Mouse (Mus musculus): Measurements from ENCODE around the gene Zfp629. TPM values are rescaled to one million over a fixed set of nuclear protein-coding genes. Genes with fewer than 3 reads are reported as not detected.
A peak's percentile ranks its signal among the peaks of the same experiment; 100 is the strongest.

The Zfp629 gene
- polyA plus RNA-seq, 1 experiment from 2014 or later, result 3.8 TPM

DNA sequence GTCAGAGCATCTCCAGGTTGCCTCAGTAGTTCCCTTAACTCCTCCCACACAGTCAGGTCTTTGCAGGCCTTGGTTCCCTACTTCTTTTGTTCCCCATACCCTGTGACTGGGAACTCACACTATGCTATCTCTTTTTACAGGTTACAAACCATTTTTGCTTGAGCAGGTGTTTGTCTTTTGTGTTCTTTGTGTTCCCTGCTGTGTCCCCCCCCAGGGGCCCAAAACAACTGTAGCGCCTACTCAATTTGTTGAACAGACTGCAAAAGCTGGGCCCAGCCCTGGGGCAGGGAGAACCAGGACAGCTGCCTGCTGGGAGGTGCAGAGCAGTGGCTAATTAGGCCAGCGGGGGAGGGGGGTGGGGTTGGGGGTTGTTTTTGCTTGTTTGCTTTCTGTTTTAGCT is 2.4 kb upstream of the Zfp629 start:
- no peaks in the 10 kb centered on the region for H3K4me1 ChIP-seq (replicated peaks; ENCODE audit: control insufficient read depth, insufficient read depth, low read length)
- ATAC-seq, result no peak
- no peak overlapping the region for H3K27ac ChIP-seq (ENCODE audit: low read depth, low read length)
- WGBS, result 74% methylated on average over 2 of the region's 2 CpGs
- TF ChIP-seq CTCF (IDR thresholded peaks at IDR 0.05; ENCODE audit: low read depth), result no peak
- no peaks in the 10 kb centered on the region for H3K36me3 ChIP-seq (ENCODE audit: control insufficient read depth, insufficient read depth)
- H3K27me3 ChIP-seq (replicated peaks; ENCODE audit: control insufficient read depth, insufficient read depth, low read length), result no peaks in the 10 kb centered on the region
- no peak overlapping the region for H3K9ac ChIP-seq (ENCODE audit: low read depth, low read length)
- H3K9me3 ChIP-seq (ENCODE audit: control insufficient read depth), result no peaks in the 10 kb centered on the region
- no peak overlapping the region for H3K4me2 ChIP-seq (replicated peaks; ENCODE audit: low read depth)
- no peak overlapping the region for H3K4me3 ChIP-seq (ENCODE audit: low read depth, low read length)

- ATAC-seq, result no peak
- H3K9me3 ChIP-seq (ENCODE audit: control insufficient read depth), result no peaks in the 10 kb centered on the region
- 65% methylated on average over 1 of the region's 1 CpGs for WGBS
Observed at GRCm38 (mm10) chr7:127616881-127617280, 1.3 kb upstream of the Zfp629 start.

DNA sequence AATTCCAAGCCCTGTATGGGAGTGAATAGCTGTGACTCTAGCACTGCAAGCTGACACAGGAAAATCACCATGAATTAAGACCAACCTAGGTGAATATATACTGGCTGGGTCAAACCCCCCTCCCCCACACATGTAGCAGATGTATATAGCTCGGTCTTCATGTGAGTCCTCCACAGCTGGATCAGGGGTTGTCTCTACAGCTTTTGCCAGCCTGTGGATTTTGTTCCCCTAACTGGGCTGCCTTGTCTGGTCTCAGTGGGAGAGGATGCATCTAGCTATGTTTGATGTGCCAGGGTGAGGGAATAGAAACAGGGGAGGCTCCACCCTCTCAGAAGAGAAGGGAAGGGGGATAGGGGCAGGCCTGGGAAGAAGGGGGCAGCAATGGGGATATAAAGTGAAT is 739 bp upstream of the Zfp629 start:
- Histone ChIP-seq H3K4me1 (replicated peaks; ENCODE audit: control insufficient read depth, insufficient read depth, low read length) (no peaks in the 10 kb centered on the region), H3K36me3 (ENCODE audit: control insufficient read depth, insufficient read depth) (peaks cover 12% of the 10 kb centered on the region), H3K4me3 (ENCODE audit: low read depth, low read length) (no peak overlapping the region), H3K9me3 (ENCODE audit: control insufficient read depth) (no peaks in the 10 kb centered on the region), H3K27ac (ENCODE audit: low read depth, low read length) (no peak overlapping the region), H3K9ac (ENCODE audit: low read depth, low read length) (no peak overlapping the region), H3K27me3 (replicated peaks; ENCODE audit: control insufficient read depth, insufficient read depth, low read length) (no peaks in the 10 kb centered on the region), H3K4me2 (replicated peaks; ENCODE audit: low read depth) (no peak overlapping the region)
- ATAC-seq, result 0 out of 2 replicates have a peak, but pooled peaks have one; percentile 1
- no peak for TF ChIP-seq CTCF (IDR thresholded peaks at IDR 0.05; ENCODE audit: low read depth)
- 50% methylated on average over 1 of the region's 1 CpGs for WGBS

More at GRCm38 (mm10) chr7:127616881-127617280, 1.3 kb upstream of the Zfp629 start:
- Histone ChIP-seq H3K27ac (ENCODE audit: low read depth, low read length) (no peak overlapping the region), H3K27me3 (replicated peaks; ENCODE audit: control insufficient read depth, insufficient read depth, low read length) (no peaks in the 10 kb centered on the region), H3K36me3 (ENCODE audit: control insufficient read depth, insufficient read depth) (peaks cover 6% of the 10 kb centered on the region), H3K4me3 (ENCODE audit: low read depth, low read length) (no peak overlapping the region), H3K9ac (ENCODE audit: low read depth, low read length) (no peak overlapping the region), H3K4me2 (replicated peaks; ENCODE audit: low read depth) (no peak overlapping the region), H3K4me1 (replicated peaks; ENCODE audit: control insufficient read depth, insufficient read depth, low read length) (no peaks in the 10 kb centered on the region)
- TF ChIP-seq CTCF (IDR thresholded peaks at IDR 0.05; ENCODE audit: low read depth), result no peak

DNA sequence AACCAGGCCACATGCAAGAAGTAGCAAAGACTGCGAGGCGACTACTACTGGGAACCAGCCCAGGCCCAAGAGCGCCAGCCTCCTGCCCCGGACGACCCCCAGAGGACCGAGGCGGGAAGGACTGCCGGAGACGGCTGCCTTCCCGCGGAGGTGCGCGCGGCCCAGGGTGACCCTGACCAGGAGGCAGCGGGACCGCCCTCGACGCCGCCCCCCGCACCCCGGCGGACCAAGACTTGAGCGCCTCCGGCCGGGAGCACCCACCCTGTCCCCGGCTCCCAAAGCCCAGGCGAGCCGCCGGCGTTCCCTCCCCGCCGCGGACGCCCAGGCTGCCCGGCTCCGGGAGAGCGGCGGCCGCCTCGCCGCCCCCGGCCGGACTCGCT is 1.1 kb downstream of the Zfp629 start:
- H3K4me1 ChIP-seq (replicated peaks; ENCODE audit: control insufficient read depth, insufficient read depth, low read length), result no peaks in the 10 kb centered on the region
- H3K9me3 ChIP-seq (ENCODE audit: control insufficient read depth), result no peaks in the 10 kb centered on the region
- H3K4me3 ChIP-seq (ENCODE audit: low read depth, low read length), result peak overlapping the region; percentile 99
- TF ChIP-seq CTCF (IDR thresholded peaks at IDR 0.05; ENCODE audit: low read depth), result no peak
- WGBS, result under 1% methylated on average over 30 of the region's 44 CpGs
- H3K4me2 ChIP-seq (replicated peaks; ENCODE audit: low read depth), result peak overlapping the region; percentile 90
- peak overlapping the region; percentile 94 for H3K9ac ChIP-seq (ENCODE audit: low read depth, low read length)
- peak overlapping the region; percentile 85 for H3K27ac ChIP-seq (ENCODE audit: low read depth, low read length)
- ATAC-seq, result peak; percentile 57
- no peaks in the 10 kb centered on the region for H3K27me3 ChIP-seq (replicated peaks; ENCODE audit: control insufficient read depth, insufficient read depth, low read length)
- peaks cover 28% of the 10 kb centered on the region for H3K36me3 ChIP-seq (ENCODE audit: control insufficient read depth, insufficient read depth)

DNA sequence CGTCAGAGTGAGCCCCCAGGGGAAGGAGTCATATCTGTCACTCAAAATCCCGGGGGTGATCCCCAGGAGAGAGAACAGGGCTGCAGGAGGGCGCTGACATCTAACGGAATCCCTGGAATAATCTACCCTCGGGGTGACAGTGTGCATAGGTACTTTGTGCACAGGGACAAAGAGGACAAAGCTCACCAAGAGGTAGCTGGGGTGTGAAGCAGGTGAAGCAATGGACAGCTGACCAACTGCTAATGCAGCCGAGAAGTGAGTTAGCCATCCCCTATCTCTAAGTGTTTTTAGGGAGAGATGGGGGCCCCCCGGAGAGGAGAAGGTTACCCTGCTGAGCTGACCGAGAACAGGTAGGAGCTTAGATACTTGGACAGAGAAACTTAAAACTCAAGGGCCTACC is 1.5 kb downstream of the Zfp629 start:
- H3K36me3 ChIP-seq (ENCODE audit: control insufficient read depth, insufficient read depth), result peaks cover 32% of the 10 kb centered on the region
- peak overlapping the region; percentile 99 for H3K4me3 ChIP-seq (ENCODE audit: low read depth, low read length)
- TF ChIP-seq CTCF (IDR thresholded peaks at IDR 0.05; ENCODE audit: low read depth), result no peak
- WGBS, result 18% methylated on average over 8 of the region's 8 CpGs
- no peaks in the 10 kb centered on the region for H3K4me1 ChIP-seq (replicated peaks; ENCODE audit: control insufficient read depth, insufficient read depth, low read length)
- H3K27me3 ChIP-seq (replicated peaks; ENCODE audit: control insufficient read depth, insufficient read depth, low read length), result no peaks in the 10 kb centered on the region
- H3K9me3 ChIP-seq (ENCODE audit: control insufficient read depth), result no peaks in the 10 kb centered on the region
- H3K4me2 ChIP-seq (replicated peaks; ENCODE audit: low read depth), result peak overlapping the region; percentile 90
- peak; percentile 15; the same call in 1 of the 2 replicates for ATAC-seq
- peak overlapping the region; percentile 85; the same call in 1 of the 2 replicates for H3K27ac ChIP-seq (ENCODE audit: low read depth, low read length)
- peak overlapping the region; percentile 94 for H3K9ac ChIP-seq (ENCODE audit: low read depth, low read length)

GRCm38 (mm10) chr7:127613501-127613900 is 2.1 kb downstream of the Zfp629 start:
- WGBS, result 84% methylated on average over 8 of the region's 8 CpGs
- no peak overlapping the region for H3K27ac ChIP-seq (ENCODE audit: low read depth, low read length)
- ATAC-seq, result no peak

DNA sequence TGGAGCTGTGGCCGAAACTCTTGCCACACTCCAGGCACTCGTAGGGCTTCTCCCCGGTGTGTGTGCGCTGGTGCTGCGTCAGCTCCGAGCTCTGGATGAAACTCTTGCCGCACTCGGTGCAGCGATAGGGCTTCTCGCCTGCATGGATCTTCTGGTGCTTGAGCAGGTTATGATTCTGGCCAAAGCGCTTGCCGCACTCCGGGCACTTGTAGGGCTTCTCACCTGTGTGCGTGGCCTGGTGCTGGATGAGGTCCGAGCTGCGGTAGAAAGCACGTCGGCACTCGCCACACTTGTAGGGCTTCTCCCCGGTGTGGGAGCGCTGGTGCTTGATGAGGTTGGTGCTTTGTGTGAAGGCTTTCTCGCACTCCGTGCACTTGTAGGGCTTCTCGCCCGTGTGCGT is 4.0 kb downstream of the Zfp629 start:
- no peak for TF ChIP-seq CTCF (IDR thresholded peaks at IDR 0.05; ENCODE audit: low read depth)
- H3K4me3 ChIP-seq (ENCODE audit: low read depth, low read length), result no peak overlapping the region
- H3K4me2 ChIP-seq (replicated peaks; ENCODE audit: low read depth), result no peak overlapping the region
- H3K9me3 ChIP-seq (ENCODE audit: control insufficient read depth), result no peaks in the 10 kb centered on the region
- H3K27ac ChIP-seq (ENCODE audit: low read depth, low read length), result peak overlapping the region; percentile 15; the same call in 1 of the 2 replicates
- WGBS, result 97% methylated on average over 26 of the region's 26 CpGs
- no peak overlapping the region for H3K9ac ChIP-seq (ENCODE audit: low read depth, low read length)
- H3K36me3 ChIP-seq (ENCODE audit: control insufficient read depth, insufficient read depth), result peaks cover 44% of the 10 kb centered on the region
- H3K4me1 ChIP-seq (replicated peaks; ENCODE audit: control insufficient read depth, insufficient read depth, low read length), result no peaks in the 10 kb centered on the region
- ATAC-seq, result no peak
- no peaks in the 10 kb centered on the region for H3K27me3 ChIP-seq (replicated peaks; ENCODE audit: control insufficient read depth, insufficient read depth, low read length)

More at GRCm38 (mm10) chr7:127613501-127613900, 2.1 kb downstream of the Zfp629 start:
- peaks cover 36% of the 10 kb centered on the region for H3K36me3 ChIP-seq (ENCODE audit: control insufficient read depth, insufficient read depth)
- H3K4me2 ChIP-seq (replicated peaks; ENCODE audit: low read depth), result no peak overlapping the region
- no peaks in the 10 kb centered on the region for H3K4me1 ChIP-seq (replicated peaks; ENCODE audit: control insufficient read depth, insufficient read depth, low read length)
- peak overlapping the region; percentile 94; the same call in 1 of the 2 replicates for H3K9ac ChIP-seq (ENCODE audit: low read depth, low read length)
- H3K4me3 ChIP-seq (ENCODE audit: low read depth, low read length), result no peak overlapping the region
- no peaks in the 10 kb centered on the region for H3K9me3 ChIP-seq (ENCODE audit: control insufficient read depth)
- H3K27me3 ChIP-seq (replicated peaks; ENCODE audit: control insufficient read depth, insufficient read depth, low read length), result no peaks in the 10 kb centered on the region
- no peak for TF ChIP-seq CTCF (IDR thresholded peaks at IDR 0.05; ENCODE audit: low read depth)
